22 mouse cellular contexts compared by ENCODE assay signal in genomic region chr8:91617772-91618171, GRCm38 (mm10).
A peak's percentile ranks its signal among the peaks of the same experiment; 100 is the strongest.
DNase-seq lines count a peak whose midpoint lies in the region; ATAC-seq and TF ChIP-seq lines count a peak whose summit lies in the region.
"Had no signal": no experiment of that assay in that cellular context is flagged by ENCODE, and none has a peak within 500 bp of the region (broad histone marks: within the 10 kb centered on the region; RNA-seq: fewer than 3 reads in every experiment).

No protein-coding gene starts in this region.

- H3K27ac ChIP-seq in forebrain, embryonic 12.5 days = no peak overlapping the region
- no peak overlapping the region for H3K27ac ChIP-seq in forebrain, embryonic 11.5 days (ENCODE audit: low read depth, low read length)
- H3K27ac ChIP-seq in testis, adult 2 months (ENCODE audit: control insufficient read depth, insufficient read depth, low read depth, low read length) = no peak overlapping the region
- peak overlapping the region; percentile 13; the same call in 1 of the 2 replicates for H3K27ac ChIP-seq in hindbrain, embryonic 16.5 days (ENCODE audit: low read depth, low read length)
- no peak overlapping the region for H3K27ac ChIP-seq in heart, adult 2 months
- H3K27ac ChIP-seq: embryonic facial prominence, embryonic 13.5 days; kidney, postnatal 0 days; layer of hippocampus, adult 2 months had no signal

- no peaks in the 10 kb centered on the region for H3K9me3 ChIP-seq in forebrain, embryonic 12.5 days
- H3K9me3 ChIP-seq in forebrain, embryonic 11.5 days (ENCODE audit: control insufficient read depth, low read length) = no peaks in the 10 kb centered on the region
- H3K9me3 ChIP-seq in hindbrain, embryonic 16.5 days (ENCODE audit: control insufficient read depth, low read length) = no peaks in the 10 kb centered on the region
- H3K9me3 ChIP-seq: embryonic facial prominence, embryonic 13.5 days had no signal

- WGBS in forebrain, embryonic 12.5 days = 44% methylated on average over 5 of the region's 5 CpGs
- 49% methylated on average over 5 of the region's 5 CpGs for WGBS in forebrain, embryonic 11.5 days
- WGBS in hindbrain, embryonic 16.5 days = 36% methylated on average over 5 of the region's 5 CpGs
- WGBS in heart, adult 2 months = 81% methylated on average over 5 of the region's 5 CpGs

- H3K4me2 ChIP-seq in forebrain, embryonic 12.5 days = peak overlapping the region; percentile 15; the same call in 1 of the 2 replicates
- H3K4me2 ChIP-seq in forebrain, embryonic 11.5 days (ENCODE audit: low read depth, low read length, severe bottlenecking) = no peak overlapping the region
- H3K4me2 ChIP-seq in hindbrain, embryonic 16.5 days (ENCODE audit: low read length) = peak overlapping the region; percentile 25; the same call in 1 of the 2 replicates
- H3K4me2 ChIP-seq: embryonic facial prominence, embryonic 13.5 days had no signal

- H3K9ac ChIP-seq in forebrain, embryonic 12.5 days = no peak overlapping the region
- H3K9ac ChIP-seq in forebrain, embryonic 11.5 days (ENCODE audit: low read length) = no peak overlapping the region
- H3K9ac ChIP-seq in hindbrain, embryonic 16.5 days (ENCODE audit: low read depth, low read length) = no peak overlapping the region
- H3K9ac ChIP-seq in heart, adult 2 months (ENCODE audit: low read depth, low read length) = no peak overlapping the region
- H3K9ac ChIP-seq: embryonic facial prominence, embryonic 13.5 days; liver, postnatal 0 days had no signal

- TF ChIP-seq EP300 in heart, adult 2 months (IDR thresholded peaks at IDR 0.05; ENCODE audit: insufficient read depth, low read depth, low read length) = no peak

- H3K4me1 ChIP-seq in forebrain, embryonic 12.5 days = peaks cover 55% of the 10 kb centered on the region
- peaks cover 19% of the 10 kb centered on the region for H3K4me1 ChIP-seq in forebrain, embryonic 11.5 days (replicated peaks; ENCODE audit: control insufficient read depth, insufficient read depth, low read length)
- H3K4me1 ChIP-seq in testis, adult 2 months (ENCODE audit: control insufficient read depth, insufficient read depth, low read length) = no peaks in the 10 kb centered on the region
- H3K4me1 ChIP-seq in hindbrain, embryonic 16.5 days (ENCODE audit: control insufficient read depth, insufficient read depth, low read depth, low read length) = peaks cover 12% of the 10 kb centered on the region
- H3K4me1 ChIP-seq in heart, adult 2 months (ENCODE audit: control insufficient read depth, insufficient read depth, low read length) = no peaks in the 10 kb centered on the region

- intact Hi-C loops in heart, adult 2 months (cut with DNase I) = no loop called here

- TF ChIP-seq CTCF in testis, adult 2 months (IDR thresholded peaks at IDR 0.05; ENCODE audit: control insufficient read depth, insufficient read depth, insufficient replicate concordance, low read depth, low read length) = no peak
- TF ChIP-seq CTCF in heart, adult 2 months (IDR thresholded peaks at IDR 0.05) = no peak

- H3K4me3 ChIP-seq in forebrain, embryonic 12.5 days (replicated peaks) = no peak overlapping the region
- H3K4me3 ChIP-seq in forebrain, embryonic 11.5 days (ENCODE audit: low read depth, low read length) = no peak overlapping the region
- peak overlapping the region; percentile 64 for H3K4me3 ChIP-seq in testis, adult 2 months (ENCODE audit: control insufficient read depth, low read depth, low read length)
- H3K4me3 ChIP-seq in hindbrain, embryonic 16.5 days (ENCODE audit: low read length) = no peak overlapping the region
- no peak overlapping the region for H3K4me3 ChIP-seq in heart, adult 2 months
- H3K4me3 ChIP-seq: embryonic facial prominence, embryonic 13.5 days; layer of hippocampus, adult 2 months had no signal

- no peak for TF ChIP-seq POLR2A in testis, adult 2 months (IDR thresholded peaks at IDR 0.05; ENCODE audit: control insufficient read depth, low read depth, low read length)
- no peak for TF ChIP-seq POLR2A in heart, adult 2 months (IDR thresholded peaks at IDR 0.05; ENCODE audit: insufficient read depth, low read depth, low read length)

- peaks cover 72% of the 10 kb centered on the region for H3K27me3 ChIP-seq in forebrain, embryonic 12.5 days
- H3K27me3 ChIP-seq in forebrain, embryonic 11.5 days (ENCODE audit: control insufficient read depth, insufficient read depth, low read length) = peaks cover 6% of the 10 kb centered on the region
- no peaks in the 10 kb centered on the region for H3K27me3 ChIP-seq in testis, adult 2 months (ENCODE audit: control insufficient read depth, insufficient read depth, low read length)
- H3K27me3 ChIP-seq in hindbrain, embryonic 16.5 days (replicated peaks; ENCODE audit: control insufficient read depth, insufficient read depth, low read length) = no peaks in the 10 kb centered on the region; the same call in none of the 2 replicates
- no peaks in the 10 kb centered on the region for H3K27me3 ChIP-seq in heart, adult 2 months (ENCODE audit: control insufficient read depth, insufficient read depth, low read length)
- H3K27me3 ChIP-seq: Patski had no signal

- ATAC-seq in forebrain, embryonic 12.5 days (ENCODE audit: low FRiP score) = peak; percentile 62; the same call in 1 of the 2 replicates
- no peak for ATAC-seq in forebrain, embryonic 11.5 days (replicated peaks; ENCODE audit: low FRiP score)
- ATAC-seq in hindbrain, embryonic 16.5 days = peak; percentile 60; the same call in 1 of the 2 replicates
- ATAC-seq: activated CD4-positive, CD25-positive, alpha-beta regulatory T cell, adult 4 months; liver, postnatal 0 days; Patski had no signal

- H3K79me2 ChIP-seq in heart, adult 2 months (replicated peaks; ENCODE audit: control insufficient read depth, insufficient read depth, low read length) = no peaks in the 10 kb centered on the region

- DNase-seq in forebrain, embryonic 11.5 days (ENCODE audit: low spot score) = no peak
- no peak for DNase-seq in testis, postnatal 10 days (ENCODE audit: low spot score)
- DNase-seq in thymus, postnatal 14 days = no peak
- DNase-seq in heart, adult 2 months = no peak
- DNase-seq in urinary bladder, postnatal 10 days (ENCODE audit: low spot score) = no peak
- DNase-seq: adrenal gland, postnatal 10 days; cerebellum, postnatal 10 days; gastrocnemius, postnatal 14 days; kidney, adult 18-20 months; left cerebral cortex, postnatal 4 days; liver, postnatal 0 days; lung, postnatal 10 days; right cerebral cortex, postnatal 25 days; thymus, adult 2 months had no signal

- H3K36me3 ChIP-seq in forebrain, embryonic 12.5 days (replicated peaks) = no peaks in the 10 kb centered on the region
- H3K36me3 ChIP-seq in forebrain, embryonic 11.5 days (ENCODE audit: control insufficient read depth, insufficient read depth, low read length) = no peaks in the 10 kb centered on the region
- no peaks in the 10 kb centered on the region for H3K36me3 ChIP-seq in testis, adult 2 months (ENCODE audit: control insufficient read depth, insufficient read depth, low read length)
- no peaks in the 10 kb centered on the region for H3K36me3 ChIP-seq in hindbrain, embryonic 16.5 days (ENCODE audit: control insufficient read depth, insufficient read depth, low read length)
- H3K36me3 ChIP-seq in heart, adult 2 months (ENCODE audit: control insufficient read depth, insufficient read depth, low read length) = no peaks in the 10 kb centered on the region
- H3K36me3 ChIP-seq: embryonic facial prominence, embryonic 13.5 days had no signal
